Mouse (Mus musculus): ENCODE results near the gene Itih5.

The Itih5 gene

GRCm38 (mm10) chr2:10169991-10170390 is 16.6 kb downstream of the Itih5 start:
- no peak for DNase-seq

DNA sequence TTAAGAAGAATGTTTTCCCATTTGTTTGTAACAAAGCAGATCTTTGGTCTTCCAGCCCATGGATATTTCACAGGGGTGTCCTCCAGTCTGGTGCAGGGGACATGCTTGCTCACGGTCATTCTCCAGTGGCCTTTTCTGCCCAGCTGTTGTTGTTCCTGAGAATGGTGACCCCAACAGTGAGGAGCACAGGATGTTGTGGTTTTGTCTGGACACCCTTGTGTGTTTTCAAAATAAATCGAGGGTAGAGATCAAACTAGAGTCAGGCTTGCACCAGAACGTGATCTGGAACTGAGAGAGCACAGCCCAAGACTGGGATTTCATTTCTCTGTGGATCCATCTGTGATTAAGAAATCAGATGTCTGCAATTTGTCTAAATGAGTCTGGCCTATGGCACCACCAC is 40.2 kb downstream of the Itih5 start:
- no peak for DNase-seq

- DNase-seq: no peak
Measured at GRCm38 (mm10) chr2:10195162-10195561, 41.8 kb downstream of the Itih5 start.

DNA sequence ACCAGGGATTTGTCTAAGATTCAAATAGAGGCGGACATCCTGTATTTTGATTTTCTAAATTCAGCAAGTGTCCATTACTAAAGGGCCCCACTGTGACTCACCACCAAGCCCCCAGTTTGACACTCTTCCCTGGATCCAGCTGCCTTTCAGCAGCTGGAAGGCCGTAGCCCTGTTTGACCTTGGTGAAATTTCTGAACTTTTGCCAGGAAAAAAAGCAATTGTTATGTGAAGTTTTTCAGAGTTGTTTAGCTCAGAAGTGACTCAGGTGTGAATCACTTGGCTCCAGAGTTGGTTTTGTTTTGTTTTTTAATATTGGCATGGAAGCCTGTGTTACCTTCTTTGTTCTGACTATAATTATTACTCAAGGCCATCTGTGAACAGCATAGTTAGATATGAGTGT is 46.0 kb downstream of the Itih5 start:
- DNase-seq: no peak

DNA sequence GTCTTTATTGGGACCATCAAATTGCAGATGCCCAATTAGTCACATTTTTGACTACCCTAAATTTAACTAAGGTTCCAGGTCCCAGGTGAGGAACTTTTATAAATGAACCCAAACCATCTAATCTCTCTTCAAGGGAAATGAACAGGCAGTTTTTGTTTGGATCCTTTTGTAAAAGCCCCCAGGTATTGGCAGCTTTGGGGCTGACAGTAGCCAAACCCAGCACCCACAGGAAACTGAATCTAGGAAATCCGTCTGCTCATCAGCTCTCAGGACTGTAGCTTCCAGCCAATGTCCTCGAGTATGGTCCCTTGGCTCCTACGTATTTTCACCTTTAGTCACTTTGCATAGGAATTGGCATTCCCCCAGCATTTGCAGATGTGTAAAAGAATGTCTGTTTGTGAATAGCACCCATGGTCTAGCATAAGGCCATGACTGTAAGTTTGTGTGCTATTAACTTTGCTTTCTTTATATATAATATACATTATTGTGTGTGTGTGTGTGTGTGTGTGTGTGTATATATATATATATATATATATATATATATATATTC is 47.4 kb downstream of the Itih5 start:
- DNase-seq: no peak

GRCm38 (mm10) chr2:10204301-10204700 is 50.9 kb downstream of the Itih5 start:
- no peak for DNase-seq

- no peak for DNase-seq
Measured at GRCm38 (mm10) chr2:10213468-10213867, 60.1 kb downstream of the Itih5 start.

- DNase-seq: no peak
Measured at GRCm38 (mm10) chr2:10215876-10216565, 62.6 kb downstream of the Itih5 start.

GRCm38 (mm10) chr2:10216566-10217247 is 63.3 kb downstream of the Itih5 start:
- peak; percentile 7 for DNase-seq

DNA sequence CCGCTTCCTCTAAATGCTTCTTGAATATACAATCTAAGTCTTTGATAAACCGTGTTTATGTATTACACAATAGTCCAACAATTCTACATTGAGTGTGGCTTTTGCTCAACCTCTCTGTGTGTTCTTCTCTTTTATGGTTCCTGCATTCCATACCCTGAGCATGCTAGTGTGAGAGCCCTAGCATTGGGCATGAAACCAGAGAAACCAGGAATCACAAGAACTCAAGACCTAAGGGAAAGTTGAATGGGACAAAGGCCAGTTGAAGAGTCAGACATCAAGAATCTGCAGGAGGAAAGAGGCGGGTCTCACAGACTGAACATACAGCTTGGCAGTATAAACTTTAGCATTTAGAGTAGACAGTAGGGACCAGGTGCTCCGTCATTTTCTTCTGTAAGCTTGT is 68.5 kb downstream of the Itih5 start:
- DNase-seq: no peak

GRCm38 (mm10) chr2:10226907-10227306 is 73.5 kb downstream of the Itih5 start:
- no peak for DNase-seq

DNA sequence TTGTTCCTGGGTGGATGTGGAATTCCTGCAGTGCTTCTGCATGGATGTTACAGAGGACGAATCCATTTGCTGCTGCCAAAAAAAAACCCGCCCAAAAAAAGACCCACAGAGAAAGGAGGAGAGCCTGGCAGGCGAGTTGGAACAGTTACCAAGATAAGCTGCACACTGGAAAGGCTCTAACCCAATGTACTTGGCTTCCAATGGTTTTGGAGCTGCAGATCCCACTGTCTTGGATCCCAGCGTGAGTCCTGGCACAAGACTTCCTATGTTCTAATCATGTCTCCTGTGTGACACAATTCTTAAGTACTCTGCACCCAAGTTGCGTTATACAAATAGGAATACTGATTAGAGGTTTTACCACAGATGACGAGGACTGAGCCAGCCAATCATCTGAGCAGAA is 78.6 kb downstream of the Itih5 start:
- no peak for DNase-seq

- no peak for DNase-seq
Measured at GRCm38 (mm10) chr2:10236554-10236953, 83.2 kb downstream of the Itih5 start.

DNA sequence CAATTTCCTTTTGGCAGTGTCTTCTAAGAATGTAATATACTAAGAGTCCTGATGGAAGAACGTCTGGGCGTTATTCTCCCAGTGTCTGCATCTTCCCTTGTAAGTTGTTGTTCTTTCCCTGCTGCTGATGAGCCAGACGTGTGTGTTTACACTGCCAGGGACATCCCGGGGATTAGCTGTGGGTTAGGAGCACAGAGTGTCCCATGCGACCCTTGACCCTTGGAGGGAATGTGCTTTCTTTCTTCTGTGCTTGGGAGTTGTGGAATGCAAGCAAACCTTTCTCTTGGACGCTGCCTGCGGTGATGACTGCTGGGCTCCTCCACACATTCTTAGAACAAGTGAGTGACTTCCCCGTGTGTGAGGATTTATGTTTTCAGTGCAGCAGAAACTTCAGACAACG is 89.6 kb downstream of the Itih5 start:
- DNase-seq: no peak

- no peak for DNase-seq
Measured at GRCm38 (mm10) chr2:10250441-10250840, 97.1 kb downstream of the Itih5 start.

DNA sequence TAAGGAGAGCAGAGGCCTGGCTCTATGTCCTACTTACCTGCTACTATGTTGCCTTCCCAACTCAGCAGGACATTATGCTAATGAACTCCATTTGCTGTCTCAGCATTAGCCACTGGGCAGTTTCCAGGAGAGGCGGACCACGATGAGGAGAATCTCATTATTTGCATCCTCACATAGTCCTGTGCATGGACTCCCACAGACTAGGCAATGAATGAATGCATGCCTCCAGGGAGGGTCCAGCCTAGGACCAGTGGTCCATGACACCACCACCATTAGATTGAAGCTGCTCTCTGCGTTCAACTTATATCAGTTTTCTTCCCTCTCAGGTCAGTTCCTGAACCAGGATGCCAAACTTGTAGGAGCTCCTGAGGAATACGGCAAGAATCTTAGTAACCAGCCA is 97.6 kb downstream of the Itih5 start:
- no peak for DNase-seq

DNA sequence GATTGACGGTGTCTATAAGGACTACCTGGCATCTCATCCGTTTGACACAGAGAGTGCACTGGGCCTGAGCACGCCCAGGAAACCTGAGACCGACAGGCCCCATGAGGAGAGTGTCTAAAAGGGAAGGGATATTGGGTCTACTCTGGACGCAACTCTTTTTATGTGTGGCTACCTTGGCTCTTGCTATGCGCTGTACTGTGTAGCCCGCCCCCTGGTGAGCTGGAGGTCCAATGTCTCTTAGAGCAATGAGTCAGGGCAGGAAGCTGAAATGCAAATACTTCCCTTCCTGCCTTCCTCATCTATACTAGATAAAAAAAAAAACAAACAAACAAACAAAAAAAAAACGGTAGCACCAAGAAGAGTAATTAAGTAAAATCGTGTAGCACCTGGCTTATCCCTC is 98.1 kb downstream of the Itih5 start:
- DNase-seq: no peak

- no peak for DNase-seq
Measured at GRCm38 (mm10) chr2:10252016-10252415, 98.6 kb downstream of the Itih5 start.

GRCm38 (mm10) chr2:10253351-10253750 is 100.0 kb downstream of the Itih5 start:
- DNase-seq: no peak

DNA sequence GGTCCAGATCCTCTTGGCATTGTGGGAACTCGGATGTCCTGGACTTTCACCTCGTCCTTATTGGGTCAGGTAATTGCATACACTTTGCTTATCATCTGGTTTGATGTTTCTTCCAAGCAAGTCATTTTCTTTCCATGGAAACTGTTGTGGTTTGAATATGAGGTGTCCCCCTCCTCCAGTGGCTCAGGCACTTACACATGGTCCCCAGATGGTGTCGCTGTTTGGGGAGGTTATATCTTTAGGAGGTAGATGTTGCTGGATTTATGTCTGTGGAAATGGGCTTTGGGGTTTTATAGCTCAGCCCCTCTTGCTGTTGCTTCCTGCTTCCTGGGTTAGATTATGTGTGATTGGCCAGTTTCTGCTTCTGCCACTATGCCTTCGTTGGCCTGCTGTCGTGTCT is 103.6 kb downstream of the Itih5 start:
- DNase-seq: no peak

GRCm38 (mm10) chr2:10258312-10258711 is 104.9 kb downstream of the Itih5 start:
- DNase-seq: no peak

GRCm38 (mm10) chr2:10260109-10260508 is 106.7 kb downstream of the Itih5 start:
- no peak for DNase-seq

- DNase-seq: no peak
Measured at GRCm38 (mm10) chr2:10261337-10261736, 108.0 kb downstream of the Itih5 start.

- no peak for DNase-seq
Measured at GRCm38 (mm10) chr2:10262722-10263121, 109.4 kb downstream of the Itih5 start.

Data from cerebellum, adult 8-10 months (tissue).